Mouse (Mus musculus): ENCODE results near the gene Srrm3.

Gene Srrm3

GRCm38 (mm10) chr5:135873753-135874152 lies 67.1 kb downstream of the Srrm3 start:
- no peak for DNase-seq

- DNase-seq = peak; percentile 38 to 40
Observed at GRCm38 (mm10) chr5:135877180-135877579, 70.5 kb downstream of the Srrm3 start.

- peak in 1 of 2 experiments; percentile 26 for DNase-seq
Observed at GRCm38 (mm10) chr5:135877831-135878231, 71.1 kb downstream of the Srrm3 start.

GRCm38 (mm10) chr5:135879449-135880158 lies 72.9 kb downstream of the Srrm3 start:
- no peak for DNase-seq

- no peak for DNase-seq
Observed at GRCm38 (mm10) chr5:135884641-135885040, 78.0 kb downstream of the Srrm3 start.

- DNase-seq = no peak
Observed at GRCm38 (mm10) chr5:135887675-135888102, 81.0 kb downstream of the Srrm3 start, which contains the start of gene Hspb1. Gene Hspb1, plus strand, starts transcription at chr5:135887919.

- DNase-seq = no peak
Observed at GRCm38 (mm10) chr5:135888405-135889215, 81.9 kb downstream of the Srrm3 start.

- DNase-seq = no peak
Observed at GRCm38 (mm10) chr5:135890323-135890722, 83.6 kb downstream of the Srrm3 start.

GRCm38 (mm10) chr5:135890920-135891319 lies 84.2 kb downstream of the Srrm3 start:
- no peak for DNase-seq

GRCm38 (mm10) chr5:135892589-135893351 lies 86.1 kb downstream of the Srrm3 start:
- DNase-seq = no peak

GRCm38 (mm10) chr5:135894958-135895357 lies 88.3 kb downstream of the Srrm3 start:
- DNase-seq = no peak

GRCm38 (mm10) chr5:135898028-135898427 lies 91.3 kb downstream of the Srrm3 start:
- peak; percentile 36 to 45 for DNase-seq

GRCm38 (mm10) chr5:135898995-135899394 lies 92.3 kb downstream of the Srrm3 start:
- DNase-seq = no peak

- no peak for DNase-seq
Observed at GRCm38 (mm10) chr5:135899833-135900232, 93.1 kb downstream of the Srrm3 start.

GRCm38 (mm10) chr5:135900701-135901100 lies 94.0 kb downstream of the Srrm3 start:
- DNase-seq = no peak

GRCm38 (mm10) chr5:135901354-135902095 lies 94.8 kb downstream of the Srrm3 start:
- DNase-seq = peak; percentile 30 to 34

- no peak for DNase-seq
Observed at GRCm38 (mm10) chr5:135903058-135903457, 96.4 kb downstream of the Srrm3 start.

GRCm38 (mm10) chr5:135903551-135904151 lies 97.0 kb downstream of the Srrm3 start:
- peak; percentile 69 to 76 for DNase-seq

- DNase-seq = no peak
Observed at GRCm38 (mm10) chr5:135904259-135904658, 97.6 kb downstream of the Srrm3 start.

GRCm38 (mm10) chr5:135905320-135906225 lies 98.9 kb downstream of the Srrm3 start:
- DNase-seq = no peak

GRCm38 (mm10) chr5:135906846-135907245 lies 100.2 kb downstream of the Srrm3 start:
- no peak for DNase-seq
